Mouse (Mus musculus): ENCODE results near the gene Rps7. TPM values are rescaled to one million over a fixed set of nuclear protein-coding genes. Genes with fewer than 3 reads are reported as not detected.
A peak's percentile ranks its signal among the peaks of the same experiment; 100 is the strongest.

Rps7 gene
- polyA plus RNA-seq, 1 experiment from 2014 or later: 682 TPM

- Histone ChIP-seq H3K27ac (peak overlapping the region; percentile 90), H3K9ac (peak overlapping the region; percentile 99)
These were observed 657 bp downstream of the Rps7 start for GRCm38 (mm10) chr12:28635058-28635534.

GRCm38 (mm10) chr12:28628436-28628835 is 7.3 kb downstream of the Rps7 start:
- Histone ChIP-seq H3K4me3 (no peak overlapping the region), H3K36me3 (peaks cover 56% of the 10 kb centered on the region), H3K4me1 (peaks cover 7% of the 10 kb centered on the region; the same call in 1 of the 2 replicates), H3K4me2 (replicated peaks) (no peak overlapping the region), H3K9ac (no peak overlapping the region), H3K9me3 (no peaks in the 10 kb centered on the region), H3K27me3 (no peaks in the 10 kb centered on the region), H3K27ac (no peak overlapping the region)
- 91% methylated on average over 2 of the region's 2 CpGs for WGBS
- no peak for ATAC-seq (ENCODE audit: low FRiP score, low read depth)

More at GRCm38 (mm10) chr12:28635058-28635534, 657 bp downstream of the Rps7 start:
- ATAC-seq (ENCODE audit: low FRiP score, low read depth): peak; percentile 20; the same call in 1 of the 2 replicates
- Histone ChIP-seq H3K9me3 (no peaks in the 10 kb centered on the region), H3K4me2 (replicated peaks) (peak overlapping the region; percentile 85), H3K36me3 (peaks cover 45% of the 10 kb centered on the region), H3K4me1 (peaks cover 21% of the 10 kb centered on the region), H3K4me3 (peak overlapping the region; percentile 92), H3K27me3 (no peaks in the 10 kb centered on the region)
- WGBS: 2% methylated on average over 23 of the region's 23 CpGs

GRCm38 (mm10) chr12:28627092-28627491 is 8.7 kb downstream of the Rps7 start:
- WGBS: 73% methylated on average over 4 of the region's 4 CpGs

GRCm38 (mm10) chr12:28625407-28625806 is 10.3 kb downstream of the Rps7 start:
- Histone ChIP-seq H3K36me3 (peaks cover 26% of the 10 kb centered on the region), H3K4me2 (replicated peaks) (no peak overlapping the region), H3K27ac (no peak overlapping the region), H3K9ac (no peak overlapping the region), H3K9me3 (no peaks in the 10 kb centered on the region), H3K4me3 (no peak overlapping the region), H3K4me1 (no peaks in the 10 kb centered on the region), H3K27me3 (no peaks in the 10 kb centered on the region)
- ATAC-seq (ENCODE audit: low FRiP score, low read depth): no peak
- WGBS: 86% methylated on average over 7 of the region's 7 CpGs

More at GRCm38 (mm10) chr12:28627092-28627491, 8.7 kb downstream of the Rps7 start:
- H3K27ac ChIP-seq: no peak overlapping the region
- ATAC-seq (ENCODE audit: low FRiP score, low read depth): no peak
- no peaks in the 10 kb centered on the region for H3K9me3 ChIP-seq
- no peak overlapping the region for H3K9ac ChIP-seq
- no peaks in the 10 kb centered on the region for H3K4me1 ChIP-seq
- no peak overlapping the region for H3K4me2 ChIP-seq (replicated peaks)
- H3K27me3 ChIP-seq: no peaks in the 10 kb centered on the region
- H3K4me3 ChIP-seq: no peak overlapping the region
- H3K36me3 ChIP-seq: peaks cover 43% of the 10 kb centered on the region

- Histone ChIP-seq H3K27ac (no peak overlapping the region), H3K4me1 (no peaks in the 10 kb centered on the region), H3K4me3 (no peak overlapping the region), H3K9ac (no peak overlapping the region), H3K27me3 (no peaks in the 10 kb centered on the region), H3K9me3 (no peaks in the 10 kb centered on the region), H3K36me3 (peaks cover 14% of the 10 kb centered on the region), H3K4me2 (replicated peaks) (no peak overlapping the region)
- WGBS: 85% methylated on average over 2 of the region's 2 CpGs
- ATAC-seq (ENCODE audit: low FRiP score, low read depth): no peak
These were observed 11.5 kb downstream of the Rps7 start for GRCm38 (mm10) chr12:28624251-28624650.

GRCm38 (mm10) chr12:28623195-28623594 is 12.6 kb downstream of the Rps7 start, which contains the start of gene Colec11:
Colec11 (minus strand) TSS chr12:28623377.
- H3K36me3 ChIP-seq: peaks cover 4% of the 10 kb centered on the region
- H3K27ac ChIP-seq: no peak within 1 kb of the TSS
- no peaks in the 10 kb centered on the region for H3K9me3 ChIP-seq
- H3K9ac ChIP-seq: no peak within 1 kb of the TSS
- H3K4me3 ChIP-seq: no peak within 1 kb of the TSS
- H3K4me2 ChIP-seq (replicated peaks): no peak within 1 kb of the TSS
- H3K4me1 ChIP-seq: no peaks in the 10 kb centered on the region
- 50% methylated on average over 5 of the region's 5 CpGs for WGBS
- ATAC-seq (ENCODE audit: low FRiP score, low read depth): no peak
- no peaks in the 10 kb centered on the region for H3K27me3 ChIP-seq

- no peak overlapping the region for H3K27ac ChIP-seq
- H3K4me2 ChIP-seq (replicated peaks): no peak overlapping the region
- no peaks in the 10 kb centered on the region for H3K36me3 ChIP-seq
- no peak overlapping the region for H3K4me3 ChIP-seq
- 81% methylated on average over 1 of the region's 1 CpGs for WGBS
- H3K4me1 ChIP-seq: no peaks in the 10 kb centered on the region
- no peaks in the 10 kb centered on the region for H3K9me3 ChIP-seq
- no peak overlapping the region for H3K9ac ChIP-seq
- no peak for ATAC-seq (ENCODE audit: low FRiP score, low read depth)
- H3K27me3 ChIP-seq: no peaks in the 10 kb centered on the region
These were observed 13.1 kb downstream of the Rps7 start for GRCm38 (mm10) chr12:28622641-28623040.

- Histone ChIP-seq H3K36me3 (no peaks in the 10 kb centered on the region), H3K27ac (no peak overlapping the region), H3K4me2 (replicated peaks) (no peak overlapping the region), H3K4me1 (no peaks in the 10 kb centered on the region), H3K27me3 (no peaks in the 10 kb centered on the region), H3K9me3 (no peaks in the 10 kb centered on the region), H3K9ac (no peak overlapping the region), H3K4me3 (no peak overlapping the region)
- ATAC-seq (ENCODE audit: low FRiP score, low read depth): no peak
- 40% methylated on average over 5 of the region's 5 CpGs for WGBS
These were observed 13.6 kb downstream of the Rps7 start for GRCm38 (mm10) chr12:28622167-28622532.

- Histone ChIP-seq H3K36me3 (no peaks in the 10 kb centered on the region), H3K9me3 (no peaks in the 10 kb centered on the region), H3K27me3 (no peaks in the 10 kb centered on the region), H3K4me1 (no peaks in the 10 kb centered on the region), H3K4me2 (replicated peaks) (no peak overlapping the region), H3K27ac (no peak overlapping the region), H3K4me3 (no peak overlapping the region), H3K9ac (no peak overlapping the region)
- 39% methylated on average over 7 of the region's 7 CpGs for WGBS
- ATAC-seq (ENCODE audit: low FRiP score, low read depth): no peak
These were observed 14.1 kb downstream of the Rps7 start for GRCm38 (mm10) chr12:28621451-28622166.

GRCm38 (mm10) chr12:28617297-28617696 is 18.5 kb downstream of the Rps7 start:
- Histone ChIP-seq H3K4me3 (no peak overlapping the region), H3K36me3 (no peaks in the 10 kb centered on the region), H3K4me1 (no peaks in the 10 kb centered on the region), H3K4me2 (replicated peaks) (no peak overlapping the region), H3K27me3 (no peaks in the 10 kb centered on the region), H3K9me3 (no peaks in the 10 kb centered on the region), H3K9ac (no peak overlapping the region), H3K27ac (no peak overlapping the region)
- ATAC-seq (ENCODE audit: low FRiP score, low read depth): no peak
- 36% methylated on average over 4 of the region's 4 CpGs for WGBS

GRCm38 (mm10) chr12:28614401-28614800 is 21.4 kb downstream of the Rps7 start:
- no peaks in the 10 kb centered on the region for H3K9me3 ChIP-seq
- no peaks in the 10 kb centered on the region for H3K27me3 ChIP-seq
- no peak overlapping the region for H3K27ac ChIP-seq
- H3K4me1 ChIP-seq: no peaks in the 10 kb centered on the region
- no peaks in the 10 kb centered on the region for H3K36me3 ChIP-seq
- no peak overlapping the region for H3K4me2 ChIP-seq (replicated peaks)
- ATAC-seq (ENCODE audit: low FRiP score, low read depth): no peak
- WGBS: 75% methylated on average over 7 of the region's 7 CpGs
- no peak overlapping the region for H3K9ac ChIP-seq
- H3K4me3 ChIP-seq: no peak overlapping the region

- no peak overlapping the region for H3K4me3 ChIP-seq
- peaks cover 8% of the 10 kb centered on the region; the same call in 1 of the 2 replicates for H3K4me1 ChIP-seq
- no peak overlapping the region for H3K9ac ChIP-seq
- H3K27me3 ChIP-seq: no peaks in the 10 kb centered on the region
- WGBS: 38% methylated on average over 6 of the region's 6 CpGs
- no peak for ATAC-seq (ENCODE audit: low FRiP score, low read depth)
- H3K4me2 ChIP-seq (replicated peaks): no peak overlapping the region
- no peaks in the 10 kb centered on the region for H3K9me3 ChIP-seq
- no peaks in the 10 kb centered on the region for H3K36me3 ChIP-seq
- H3K27ac ChIP-seq: no peak overlapping the region
These were observed 23.4 kb downstream of the Rps7 start for GRCm38 (mm10) chr12:28612391-28612790.

Measured in limb, embryonic 13.5 days (tissue).